Mouse (Mus musculus) liver, embryonic 18 days (tissue): ENCODE measurements around the gene Utp11. TPM values are rescaled to one million over a fixed set of nuclear protein-coding genes. Genes with fewer than 3 reads are reported as not detected.

Experiments
- polyA plus RNA-seq: library from polyadenylated mRNA; depleted of rRNA; stranded (reverse); fragments of >200 nt; gene quantifications from 2 replicates; pipeline ENCODE4 v1.2.3, GENCODE M21; 2012; rRNA removed

Gene Utp11
- 13.6 and 14.1 TPM in 2 replicates for polyA plus RNA-seq

DNA sequence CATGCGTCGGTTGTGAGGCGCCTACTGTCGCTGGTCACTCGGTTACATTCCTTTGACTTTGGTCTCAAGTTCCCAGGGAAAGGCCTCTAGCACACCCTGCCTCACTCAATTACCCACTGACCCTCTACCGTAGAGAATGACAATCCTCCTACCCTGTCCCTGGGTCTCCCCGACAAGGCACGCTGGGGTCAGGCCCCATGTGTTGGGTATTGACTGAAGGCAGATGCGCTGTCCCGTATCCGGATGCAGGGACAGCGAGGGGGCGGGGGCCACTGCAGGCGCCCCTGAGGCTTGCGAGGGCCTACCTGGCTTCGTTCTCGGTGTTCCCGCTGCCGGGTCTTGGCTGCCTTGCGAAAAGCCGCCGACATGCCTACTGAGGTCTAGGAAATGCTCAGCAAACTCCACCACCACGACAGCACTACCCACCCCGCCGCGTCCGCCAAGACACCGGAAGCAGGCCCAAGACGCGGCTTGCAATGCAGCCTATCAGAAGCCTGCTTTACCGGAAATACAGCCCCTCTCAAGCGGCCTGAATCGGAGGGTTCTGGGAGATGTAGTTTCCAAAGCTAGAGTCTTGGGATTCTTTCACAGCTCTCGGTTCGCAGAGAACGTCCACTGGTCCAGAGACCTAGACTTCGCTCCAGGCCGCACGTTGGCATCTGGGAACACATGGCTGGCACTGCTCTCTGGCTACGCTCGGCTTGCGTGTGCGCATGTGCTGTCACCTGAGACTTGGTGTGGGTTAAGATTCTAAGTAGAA, at the start of gene Utp11:
Gene Utp11 (minus strand): TSS at position 466 of the 760 bp plus-strand sequence.

DNA sequence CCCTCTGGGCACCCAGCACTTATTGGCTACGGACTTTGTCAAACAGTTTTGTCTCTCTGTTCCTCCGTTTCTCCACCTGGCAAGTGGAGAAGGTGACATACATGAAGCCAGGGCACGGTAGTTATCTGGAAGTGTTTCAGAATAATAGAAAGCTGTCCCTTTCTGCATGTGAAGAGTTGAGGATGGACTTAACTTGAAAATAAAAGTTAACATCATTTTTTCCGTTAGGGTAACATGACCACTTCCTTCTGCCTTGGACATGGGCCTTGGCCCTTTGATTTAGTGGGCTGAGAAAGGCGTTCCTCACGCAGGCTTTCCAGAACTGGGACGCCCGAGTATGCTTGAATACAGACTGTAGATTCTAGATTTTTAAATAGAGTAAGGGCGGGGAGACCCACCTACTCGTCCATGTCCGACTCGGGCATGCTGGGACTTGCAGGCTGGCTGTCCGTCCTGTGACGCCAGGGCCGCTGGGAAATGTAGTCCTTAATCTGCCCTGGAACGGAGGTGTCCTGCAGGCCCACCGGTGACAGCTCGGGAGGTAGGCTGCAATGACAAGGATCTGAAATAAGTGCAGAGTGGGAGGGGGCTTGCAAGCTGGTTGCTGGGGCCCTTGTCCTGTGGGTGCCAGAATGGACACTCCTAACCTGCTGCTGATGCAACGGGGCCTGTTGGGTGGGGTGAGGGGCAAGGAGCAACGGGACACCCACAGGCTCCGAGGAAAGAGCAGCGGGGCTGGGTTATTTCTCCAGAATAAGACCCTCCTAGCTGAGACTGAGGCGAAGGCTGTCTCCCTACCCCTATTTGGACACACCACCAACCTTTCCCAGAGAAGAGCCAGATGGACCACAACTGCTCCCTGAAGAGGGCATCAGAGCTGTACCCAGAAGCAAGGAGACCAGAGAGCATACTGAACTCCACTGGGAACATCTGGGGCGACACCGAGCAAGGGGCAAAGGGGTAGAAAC, 48.3 kb upstream of the Utp11 start, which contains the start of gene Inpp5b:
Gene Inpp5b (plus strand): TSS at position 475 of the 968 bp plus-strand sequence.

DNA sequence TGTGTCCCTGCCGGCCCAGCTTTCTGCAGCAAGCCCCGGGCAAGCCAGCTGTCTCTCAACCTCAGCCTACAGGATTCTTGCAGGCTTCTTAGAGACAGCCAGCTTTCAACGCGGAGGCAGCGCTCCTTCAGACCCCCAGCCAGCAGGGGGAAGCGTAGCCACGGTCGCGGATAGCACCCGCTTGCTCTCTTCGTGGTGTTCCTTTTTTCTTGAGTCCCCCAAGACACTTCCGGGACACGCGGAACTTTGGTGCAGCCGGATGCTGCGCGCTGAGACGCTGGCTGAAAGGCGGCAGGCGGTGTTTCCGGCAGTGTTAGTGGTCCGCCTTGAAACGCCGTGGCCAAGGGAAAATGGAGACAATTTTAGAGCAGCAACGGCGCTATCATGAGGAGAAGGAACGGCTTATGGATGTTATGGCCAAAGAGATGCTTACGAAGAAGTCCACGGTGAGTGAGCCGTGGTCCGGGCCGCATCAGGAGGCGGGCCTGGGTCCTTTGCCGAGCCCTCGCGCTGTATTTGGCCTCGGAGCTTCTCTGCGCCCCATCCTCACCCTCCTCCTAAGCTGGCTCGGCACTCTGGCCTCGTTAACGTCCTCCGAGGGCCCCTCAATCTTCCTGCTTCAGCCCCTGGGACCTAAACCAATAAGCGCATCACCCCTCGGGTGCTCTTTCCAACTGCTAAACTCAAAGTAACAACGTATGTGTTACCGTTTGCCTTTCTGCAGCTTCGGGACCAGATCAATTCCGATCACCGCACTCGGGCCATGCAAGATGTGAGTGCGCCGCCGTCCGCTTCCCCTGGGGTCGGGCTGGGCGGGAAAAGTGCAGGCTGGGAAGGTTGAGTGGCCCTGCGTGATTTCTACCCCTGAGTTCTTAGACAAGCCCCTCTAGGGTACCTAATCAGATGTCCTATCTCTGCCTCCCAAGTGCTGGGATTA, 21.4 kb upstream of the Utp11 start, which contains the start of gene Sf3a3:
Gene Sf3a3 (plus strand): TSS at position 232 of the 937 bp plus-strand sequence.

DNA sequence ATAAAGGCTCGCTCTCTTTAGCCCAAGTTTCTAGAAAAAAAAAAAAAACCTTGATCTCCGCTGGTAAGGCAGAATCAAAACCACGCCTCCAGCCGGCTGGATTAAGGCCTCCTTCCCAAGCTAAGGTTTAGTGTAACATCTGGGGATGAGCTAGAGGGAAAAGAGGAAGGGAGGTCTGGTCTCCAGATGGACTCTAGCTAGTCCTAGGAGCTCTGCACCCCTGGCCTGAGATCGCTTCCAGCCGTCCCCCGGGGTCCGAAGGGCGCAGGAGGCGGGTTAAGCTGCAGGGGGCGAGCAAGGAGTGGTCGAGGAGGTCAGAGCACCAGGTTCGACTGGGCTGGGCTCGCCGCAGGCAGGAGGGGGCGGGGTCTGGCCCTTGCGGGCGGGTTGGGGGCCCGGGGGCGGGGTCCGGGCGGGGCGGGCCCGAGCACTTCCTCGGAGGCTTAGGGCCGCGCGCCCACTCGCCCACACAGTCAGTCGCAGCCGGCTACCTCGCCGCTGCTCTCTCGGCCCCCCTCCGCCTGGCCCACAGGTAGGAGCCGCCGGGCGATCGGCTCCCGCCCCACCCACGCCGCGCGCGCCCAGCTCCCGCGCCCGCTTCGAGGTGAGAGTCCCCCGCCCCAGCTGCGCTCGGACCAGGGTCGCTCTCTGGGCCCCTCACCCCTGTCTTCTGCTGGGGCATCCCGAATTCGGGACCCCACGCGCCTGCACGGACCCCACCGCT, 7.0 kb upstream of the Utp11 start, which contains the start of gene Fhl3:
Gene Fhl3 (plus strand): TSS at position 454 of the 724 bp plus-strand sequence.

DNA sequence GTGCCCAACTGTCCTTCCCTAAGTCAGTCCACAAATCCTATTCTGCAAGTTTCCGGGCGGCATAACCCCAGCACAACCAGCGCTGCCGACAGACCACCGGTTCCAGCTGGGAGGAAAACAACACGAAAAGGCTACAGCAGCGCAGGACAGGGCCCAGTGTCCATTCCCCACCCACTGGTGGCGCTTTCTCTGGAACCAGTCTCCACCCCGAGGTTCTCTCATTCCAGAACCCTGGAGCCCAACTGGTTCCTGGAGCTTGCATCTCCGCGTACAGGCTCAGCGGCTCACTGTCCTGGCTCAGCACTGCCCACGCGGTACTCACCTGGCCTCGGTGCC, 36.9 kb downstream of the Utp11 start, which contains the start of gene Pou3f1:
Gene Pou3f1 (plus strand): TSS at position 290 of the 336 bp plus-strand sequence.

Other genes starting within 250 kb of the Utp11 start
- gene 3100002H09Rik, start 82.8 kb downstream of the Utp11 start, polyA plus RNA-seq = not detected in 2 replicates
- gene Pou3f1, start 36.8 kb downstream of the Utp11 start, polyA plus RNA-seq = not detected in 2 replicates
- 2.8 and 3.4 TPM in 2 replicates for gene Fhl3, start 7.1 kb upstream of the Utp11 start, polyA plus RNA-seq
- gene Sf3a3, start 21.2 kb upstream of the Utp11 start, polyA plus RNA-seq = 25.6 and 27.2 TPM in 2 replicates
- gene Inpp5b, start 48.2 kb upstream of the Utp11 start, polyA plus RNA-seq = 22.5 and 25.6 TPM in 2 replicates
- 4.7 and 4.8 TPM in 2 replicates for gene Mtf1, start 108.5 kb upstream of the Utp11 start, polyA plus RNA-seq
- 18.8 and 20.6 TPM in 2 replicates for gene Yrdc, start 157.1 kb upstream of the Utp11 start, polyA plus RNA-seq
- 12.8 and 14.5 TPM in 2 replicates for gene 1110065P20Rik, start 157.6 kb upstream of the Utp11 start, polyA plus RNA-seq
- 0.01 and 0.02 TPM in 2 replicates for gene Maneal, start 168.6 kb upstream of the Utp11 start, polyA plus RNA-seq
- not detected in 2 replicates for gene Epha10, start 187.3 kb upstream of the Utp11 start, polyA plus RNA-seq
- gene 9930104L06Rik, start 243.4 kb upstream of the Utp11 start, polyA plus RNA-seq = 4.1 and 5.5 TPM in 2 replicates
- 34.6 and 37.1 TPM in 2 replicates for gene Cdca8, start 245.7 kb upstream of the Utp11 start, polyA plus RNA-seq